Mouse (Mus musculus) layer of hippocampus, adult 11-12 months (tissue): ENCODE measurements at regions not wholly inside any gene's neighbourhood (a gene's known extent, or its start where the extent isn't known, plus 50 kb on each side); places are given as distances from the start of the nearest gene placed in this dataset.
A peak's percentile ranks its signal among the peaks of the same experiment; 100 is the strongest.

Experiments used
- DNase-seq: peaks from one replicate; pipeline ENCODE4 v3.0.0; 2022; ENCODE audit warnings: low spot score

- DNase-seq, result no peak
Measured at GRCm38 (mm10) chr8:17782650-17783049, 1195.4 kb downstream of the Defb40 start.

DNA sequence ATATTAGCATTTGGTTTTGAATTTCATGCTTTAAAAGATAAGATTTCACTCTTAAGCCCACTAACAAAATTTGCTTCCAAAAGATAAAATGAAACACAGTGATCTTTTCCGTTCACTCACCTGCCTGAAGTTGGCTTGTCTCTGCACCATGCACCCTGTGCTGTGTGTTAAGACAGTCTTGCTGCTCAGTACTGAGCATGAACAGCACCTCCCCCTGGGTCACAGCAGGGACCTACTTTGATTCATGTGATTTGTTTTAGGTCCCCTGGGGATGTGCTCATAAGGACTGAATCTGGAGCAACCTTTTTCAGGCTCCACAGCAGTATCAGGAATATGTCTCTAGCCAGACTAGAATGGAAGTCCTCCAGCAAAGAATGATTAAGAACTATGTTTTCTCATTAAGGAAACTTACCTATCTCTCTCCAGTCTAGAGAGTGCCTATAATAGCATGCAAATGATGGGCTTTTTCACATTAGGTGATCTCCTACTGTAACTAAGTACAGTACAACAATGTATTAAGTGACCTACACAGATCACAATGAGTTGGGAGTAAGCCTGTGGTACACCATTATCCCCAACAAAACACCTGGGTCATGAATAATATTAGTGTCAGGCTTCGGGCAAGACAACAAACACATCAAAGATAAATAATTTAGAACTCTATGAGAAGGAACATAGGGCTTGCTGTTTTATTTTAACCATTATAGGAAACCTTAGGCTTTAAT, 1196.3 kb downstream of the Defb40 start:
- DNase-seq, result no peak

GRCm38 (mm10) chr8:17775411-17775810, 1202.6 kb downstream of the Defb40 start:
- DNase-seq, result no peak

DNA sequence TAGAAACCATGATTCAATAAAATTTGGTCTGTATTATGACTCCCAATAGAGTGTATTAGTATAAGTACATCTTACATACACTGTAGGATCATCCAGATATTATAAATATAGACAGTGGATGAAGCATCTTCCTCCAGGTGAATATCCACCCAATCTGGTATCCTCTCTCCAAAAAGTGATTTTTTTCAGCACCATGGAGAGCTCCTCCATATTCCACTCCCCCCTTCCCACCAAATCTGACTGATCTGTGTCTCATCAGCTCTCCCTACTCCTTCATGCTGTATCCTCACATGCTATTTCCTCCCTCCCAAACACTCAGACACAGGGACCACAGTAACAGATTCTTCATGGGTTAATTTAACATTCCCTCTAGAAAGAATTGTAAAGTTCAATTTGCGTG, 1204.7 kb downstream of the Defb40 start:
- DNase-seq, result no peak

GRCm38 (mm10) chr8:17767441-17768007, 1210.5 kb downstream of the Defb40 start:
- no peak for DNase-seq

DNA sequence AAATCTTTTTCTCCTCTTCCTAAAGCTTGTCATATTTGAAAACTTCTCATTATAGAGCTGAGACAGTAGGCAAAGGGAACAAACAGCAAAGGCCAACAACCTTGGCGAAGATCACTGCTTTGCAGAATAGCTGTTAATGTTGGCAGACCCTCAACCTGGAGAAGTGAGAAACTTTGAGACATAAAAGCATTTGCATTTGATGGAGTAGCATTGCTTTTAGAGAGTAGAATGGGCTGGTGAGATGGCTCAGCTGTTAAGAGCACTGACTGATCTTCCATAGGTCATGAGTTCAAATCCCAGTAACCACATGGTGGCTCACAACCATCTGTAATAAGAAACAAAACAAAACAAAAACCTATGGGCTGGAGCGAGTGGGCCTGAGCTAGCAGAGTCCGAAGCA, 1253.4 kb downstream of the Defb40 start:
- DNase-seq, result no peak

GRCm38 (mm10) chr8:17709162-17709561, 1268.9 kb downstream of the Defb40 start:
- DNase-seq, result no peak

DNA sequence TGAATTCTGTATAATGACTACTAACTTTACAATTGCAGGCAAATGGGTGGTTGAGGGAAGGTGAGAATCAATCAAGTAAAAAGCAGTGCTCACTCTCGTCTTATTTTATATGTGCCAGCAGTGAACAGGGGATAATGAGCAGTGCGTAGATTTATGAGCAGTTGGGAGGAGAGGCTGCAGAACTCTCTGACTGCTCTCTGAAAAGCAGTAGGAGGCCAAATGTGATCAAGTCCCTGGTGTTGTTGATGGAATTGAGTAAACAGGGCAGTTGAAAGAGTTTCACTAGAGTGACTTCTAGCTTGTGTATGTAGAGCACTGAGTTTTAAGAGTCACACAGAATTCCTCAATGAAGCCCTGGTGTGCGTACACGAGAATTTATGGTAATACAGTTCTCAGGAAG, 1269.6 kb downstream of the Defb40 start:
- no peak for DNase-seq

- no peak for DNase-seq
Measured at GRCm38 (mm10) chr8:17704289-17704688, 1273.8 kb downstream of the Defb40 start.

DNA sequence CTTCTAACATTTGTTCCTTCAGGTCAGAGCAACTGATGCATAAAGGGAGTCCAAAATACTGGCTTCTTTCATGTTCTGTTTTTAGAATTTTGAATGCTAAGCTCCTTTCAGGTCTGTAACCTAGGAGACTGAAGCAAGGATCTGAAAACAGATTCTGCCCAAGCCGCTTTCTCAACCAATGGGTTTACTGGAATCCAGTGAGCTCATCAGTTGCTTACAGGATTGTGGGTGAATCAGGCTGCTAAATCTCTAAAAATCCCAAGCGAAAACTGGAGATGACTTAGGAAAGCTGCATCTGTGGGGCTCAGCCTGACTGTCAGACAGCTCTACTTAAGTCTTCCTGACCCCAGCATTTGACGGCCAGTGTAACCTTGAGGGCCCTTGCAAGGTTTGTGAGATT, 1277.7 kb downstream of the Defb40 start:
- peak; percentile 83 for DNase-seq

DNA sequence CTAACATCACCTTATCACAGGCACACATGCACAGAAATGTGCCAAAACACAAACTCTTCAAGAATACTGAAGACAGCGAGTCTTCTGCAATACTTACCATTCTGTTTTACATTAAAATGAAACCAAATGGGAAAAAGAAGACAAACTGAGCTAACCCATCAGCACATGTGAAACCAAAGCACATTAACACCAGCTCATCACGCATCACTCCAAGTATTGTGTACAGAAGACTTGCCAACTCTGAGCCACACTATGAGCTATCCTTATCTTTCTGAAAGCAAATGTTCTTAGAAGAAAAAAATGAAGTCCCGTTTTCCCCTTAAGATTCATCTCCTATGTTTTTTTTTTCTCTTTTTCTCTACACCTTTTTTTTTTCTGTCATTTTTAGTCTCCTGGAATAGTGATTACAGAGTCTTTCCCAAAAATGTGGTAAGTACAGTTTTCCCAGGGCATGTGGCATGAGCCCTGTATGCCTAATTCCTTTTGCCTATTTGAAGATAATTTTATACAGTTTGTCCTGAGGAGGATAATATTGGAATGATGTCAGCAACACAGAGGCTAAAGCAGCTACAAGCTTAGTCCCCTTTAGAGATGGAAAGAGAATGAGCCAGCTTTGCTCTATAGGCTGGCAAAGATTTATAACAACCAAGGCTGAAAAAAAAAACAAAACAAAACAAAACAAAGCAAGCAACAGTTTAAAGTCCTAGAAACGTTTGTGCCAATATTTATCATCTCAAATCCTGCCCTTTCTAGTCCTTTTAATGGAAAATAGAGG, 1287.8 kb downstream of the Defb40 start:
- no peak for DNase-seq

- no peak for DNase-seq
Measured at GRCm38 (mm10) chr8:17689641-17690040, 1288.4 kb downstream of the Defb40 start.

DNA sequence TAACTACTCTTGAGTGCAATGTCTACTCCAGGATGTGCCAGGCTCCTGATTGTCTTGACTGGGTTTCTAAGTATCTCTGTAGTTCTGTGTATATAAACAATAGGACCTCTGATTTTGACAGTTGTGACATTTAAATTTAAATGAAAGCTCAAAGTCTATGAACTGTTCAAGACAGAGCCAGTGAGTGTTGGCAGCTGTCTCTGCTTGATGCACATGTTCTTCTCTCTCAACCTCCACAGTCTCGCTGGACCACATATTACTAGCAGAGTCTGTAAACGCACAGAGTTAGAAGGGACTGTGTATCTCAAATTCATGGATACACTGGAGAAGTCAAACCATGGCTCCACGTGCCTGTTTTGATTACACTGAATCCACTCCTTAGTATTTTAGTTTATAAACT, 1291.0 kb downstream of the Defb40 start:
- DNase-seq, result no peak

GRCm38 (mm10) chr8:17664371-17665141, 1313.5 kb downstream of the Defb40 start:
- DNase-seq, result peak; percentile 84

DNA sequence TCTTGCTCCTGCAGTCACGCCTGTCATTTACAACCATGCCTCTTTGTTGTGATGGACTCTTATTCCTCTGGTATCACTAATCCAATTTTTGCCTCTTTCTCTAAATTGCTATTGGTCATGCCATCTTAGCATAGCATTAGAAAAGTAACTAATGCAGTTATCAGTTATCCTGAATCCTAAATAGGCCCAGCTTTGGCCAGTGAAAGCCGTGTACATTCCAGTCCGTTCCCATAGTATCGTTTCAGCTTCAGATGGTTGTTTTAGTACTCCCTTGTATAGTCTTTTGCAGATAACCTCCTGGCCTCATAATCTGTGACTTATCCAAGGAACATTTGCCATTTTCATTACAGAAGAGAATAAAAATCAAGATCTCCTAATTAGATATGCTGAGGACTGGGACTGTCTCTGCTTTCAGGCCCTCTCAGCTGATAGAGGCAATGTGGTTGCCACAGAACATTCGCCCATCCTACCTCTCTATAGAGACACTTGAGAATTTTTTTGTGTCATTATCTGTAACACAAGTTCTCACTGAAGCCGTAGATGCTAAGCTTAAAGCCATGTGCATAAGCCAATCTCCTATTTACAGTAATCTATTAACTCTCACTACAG, 1318.2 kb downstream of the Defb40 start:
- DNase-seq, result no peak

GRCm38 (mm10) chr8:17653786-17654185, 1324.3 kb downstream of the Defb40 start:
- no peak for DNase-seq

DNA sequence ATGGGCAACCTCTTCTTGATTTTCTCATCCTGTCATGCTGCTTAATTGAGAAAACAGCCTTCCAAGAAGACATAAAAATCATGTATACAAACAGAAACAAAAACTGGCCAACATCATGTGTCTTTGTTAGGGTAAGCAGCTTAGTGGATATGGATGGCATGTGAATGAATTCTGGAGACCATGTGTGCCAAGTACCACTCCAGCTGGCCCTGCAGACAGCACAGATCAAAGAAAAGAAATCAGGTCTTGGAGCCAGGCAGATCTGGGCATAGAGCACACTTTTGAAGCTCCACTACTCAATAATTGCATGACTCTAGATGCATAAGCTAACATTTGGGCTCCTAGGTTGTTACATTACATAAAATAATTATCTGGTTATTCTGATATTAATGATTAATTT, 1330.5 kb downstream of the Defb40 start:
- no peak for DNase-seq

- DNase-seq, result peak; percentile 9
Measured at GRCm38 (mm10) chr8:17621109-17621508, 1356.9 kb downstream of the Defb40 start.

- no peak for DNase-seq
Measured at GRCm38 (mm10) chr8:17618846-17619245, 1359.2 kb downstream of the Defb40 start.

GRCm38 (mm10) chr8:17618147-17618546, 1359.9 kb downstream of the Defb40 start:
- DNase-seq, result no peak

DNA sequence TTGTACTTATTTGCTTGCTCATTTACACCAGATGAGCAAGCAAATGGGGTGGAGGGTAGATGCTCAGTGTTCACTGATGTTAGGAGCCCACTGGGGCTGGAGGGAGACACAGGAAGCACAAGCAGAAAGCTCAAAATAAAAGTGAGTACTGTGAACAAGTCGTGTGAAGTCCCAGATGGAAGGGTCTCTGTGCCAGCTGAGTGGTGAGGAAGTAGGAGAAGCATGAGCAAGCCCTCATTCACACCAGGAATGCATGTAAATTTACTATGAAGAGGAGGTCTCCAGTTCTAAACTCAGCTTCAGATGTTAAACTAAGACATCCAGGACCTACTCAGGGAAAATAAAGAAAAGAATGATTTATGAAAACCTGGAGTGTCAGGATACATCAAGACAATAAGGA, 1375.2 kb downstream of the Defb40 start:
- no peak for DNase-seq

GRCm38 (mm10) chr8:17598736-17599135, 1379.3 kb downstream of the Defb40 start:
- no peak for DNase-seq
